Mouse (Mus musculus) MEL (cell line): ENCODE results near the gene 9930021J03Rik. TPM values are rescaled to one million over a fixed set of nuclear protein-coding genes. Genes with fewer than 3 reads are reported as not detected.

Experiments
- DNase-seq: peaks from one replicate; pipeline ENCODE4 v3.0.0; 2011; ENCODE audit warnings: low read depth, low spot score
- H3K27ac ChIP-seq: 2 replicates; pipeline ENCODE4 v1.5.1; 2012; ENCODE audit warnings: low read depth, mild to moderate bottlenecking, control low read depth, low read length, moderate library complexity; ENCODE audit not compliant: control insufficient read depth
- H3K27me3 ChIP-seq, 2 experiments: fragments of 150-350 bp in 1 of 2; sonication (generic) in 1 of 2; 2 replicates each; pipeline ENCODE4 v1.6.1; 2012; ENCODE audit warnings: low read length in 2 of 2, mild to moderate bottlenecking in 2 of 2, improper control_type of control experiment in 1 of 2, moderate library complexity in 1 of 2; ENCODE audit not compliant: insufficient read depth in 2 of 2, control insufficient read depth in 1 of 2
- H3K36me3 ChIP-seq, 2 experiments: 2 replicates each; pipeline ENCODE4 v1.6.1; 2012 to 2014; ENCODE audit warnings: low read length in 2 of 2, improper control_type of control experiment in 1 of 2, inconsistent platforms in 1 of 2, mild to moderate bottlenecking in 1 of 2; ENCODE audit not compliant: insufficient read depth in 2 of 2, control insufficient read depth in 1 of 2
- H3K4me1 ChIP-seq, 2 experiments: fragments of 150-350 bp in 1 of 2; sonication (generic) in 1 of 2; 2 replicates each; pipeline ENCODE4 v1.6.1; 2012; ENCODE audit warnings: low read length in 2 of 2, improper control_type of control experiment in 1 of 2, mild to moderate bottlenecking in 1 of 2; ENCODE audit not compliant: insufficient read depth in 2 of 2, control insufficient read depth in 1 of 2
- H3K4me3 ChIP-seq, 2 experiments: fragments of 150-350 bp in 1 of 2; sonication (generic) in 1 of 2; 2 replicates each; pipeline ENCODE4 v1.5.1; 2012; ENCODE audit warnings: low read depth in 2 of 2, low read length in 2 of 2, mild to moderate bottlenecking in 2 of 2, moderate library complexity in 2 of 2, control low read depth in 1 of 2, improper control_type of control experiment in 1 of 2; ENCODE audit not compliant: control insufficient read depth in 1 of 2, insufficient read depth in 1 of 2
- H3K79me2 ChIP-seq: 2 replicates; pipeline ENCODE4 v1.6.1; 2012; ENCODE audit warnings: mild to moderate bottlenecking, low read length, moderate library complexity; ENCODE audit not compliant: control insufficient read depth, poor library complexity, insufficient read depth
- H3K9ac ChIP-seq: 2 replicates; pipeline ENCODE4 v1.6.1; 2012; ENCODE audit warnings: low read depth, mild to moderate bottlenecking, control low read depth, low read length, moderate library complexity; ENCODE audit not compliant: control insufficient read depth, poor library complexity, severe bottlenecking
- H3K9me3 ChIP-seq: fragments of 150-350 bp; sonication (generic); replicated peaks from 2 replicates; pipeline ENCODE4 v1.6.1; 2012; ENCODE audit warnings: mild to moderate bottlenecking, low read length, improper control_type of control experiment, moderate library complexity; ENCODE audit not compliant: insufficient read depth
- BHLHE40 ChIP-seq: IDR thresholded peaks from 2 replicates; pipeline ENCODE4 v1.6.1; 2012; ENCODE audit warnings: low read depth, mild to moderate bottlenecking, inconsistent platforms, low read length, improper control_type of control experiment, borderline replicate concordance
- CHD2 ChIP-seq: IDR thresholded peaks from 2 replicates; pipeline ENCODE4 v1.6.1; 2011; ENCODE audit warnings: low read length, improper control_type of control experiment
- CTCF ChIP-seq, 3 experiments: IDR thresholded peaks in 2 of 3; conservative IDR thresholded peaks in 1 of 3; 2 replicates each; pipeline ENCODE4 v1.5.1; 2011 to 2012; ENCODE audit warnings: low read length in 3 of 3, low read depth in 2 of 3, mild to moderate bottlenecking in 2 of 3, improper control_type of control experiment in 1 of 3, inconsistent platforms in 1 of 3, mixed read lengths in 1 of 3, moderate library complexity in 1 of 3; ENCODE audit not compliant: control insufficient read depth in 1 of 3, insufficient read depth in 1 of 3, poor library complexity in 1 of 3, severe bottlenecking in 1 of 3
- JUND ChIP-seq: IDR thresholded peaks from 2 replicates; pipeline ENCODE4 v1.6.1; 2011; ENCODE audit warnings: low read depth, mild to moderate bottlenecking, improper control_type of control experiment, low read length
- MYB ChIP-seq: IDR thresholded peaks from 2 replicates; pipeline ENCODE4 v1.6.1; 2011; ENCODE audit warnings: mild to moderate bottlenecking, low read depth, low read length, improper control_type of control experiment
- NELFE ChIP-seq: IDR thresholded peaks from 2 replicates; pipeline ENCODE4 v1.6.1; 2011; ENCODE audit warnings: low read depth, low read length, improper control_type of control experiment
- POLR2AphosphoS2 ChIP-seq: IDR thresholded peaks from 2 replicates; pipeline ENCODE4 v1.6.1; 2011; ENCODE audit warnings: low read length, improper control_type of control experiment
- POLR2AphosphoS5 ChIP-seq: IDR thresholded peaks from 2 replicates; pipeline ENCODE4 v1.6.1; 2012; ENCODE audit warnings: low read depth, borderline replicate concordance, mild to moderate bottlenecking, inconsistent platforms, low read length, moderate library complexity, mixed read lengths
- SIN3A ChIP-seq: IDR thresholded peaks from 2 replicates; pipeline ENCODE4 v1.6.1; 2012; ENCODE audit warnings: low read length, improper control_type of control experiment, inconsistent platforms
- SMC3 ChIP-seq: IDR thresholded peaks from 2 replicates; pipeline ENCODE4 v1.6.1; 2011; ENCODE audit warnings: low read depth, low read length, improper control_type of control experiment
- TAL1 ChIP-seq: IDR thresholded peaks from 2 replicates; pipeline ENCODE4 v1.6.1; 2012; ENCODE audit warnings: mild to moderate bottlenecking, inconsistent platforms, low read length, moderate library complexity, mixed read lengths
- TBP ChIP-seq: IDR thresholded peaks from 2 replicates; pipeline ENCODE4 v1.8.0; 2011; ENCODE audit warnings: low read depth, low read length, improper control_type of control experiment
- UBTF ChIP-seq: IDR thresholded peaks from 2 replicates; pipeline ENCODE4 v1.6.1; 2012; ENCODE audit warnings: low read depth, mild to moderate bottlenecking, inconsistent platforms, low read length, improper control_type of control experiment, moderate library complexity, borderline replicate concordance; ENCODE audit not compliant: insufficient read depth
- USF1 ChIP-seq: IDR thresholded peaks from 2 replicates; pipeline ENCODE4 v1.6.1; 2014; ENCODE audit warnings: low read depth, mild to moderate bottlenecking, inconsistent platforms, low read length, improper control_type of control experiment, moderate library complexity
- ZNF384 ChIP-seq: IDR thresholded peaks from 2 replicates; pipeline ENCODE4 v1.6.1; 2012; ENCODE audit warnings: low read depth, mild to moderate bottlenecking, inconsistent platforms, low read length, improper control_type of control experiment
- polyA plus RNA-seq, 2 experiments: library from polyadenylated mRNA; stranded (reverse) in 1 of 2; unstranded in 1 of 2; fragments of >175 nt in 1 of 2; fragments of >200 nt in 1 of 2; gene quantifications; 2 replicates each; pipeline versions ENCODE4 v1.2.1 to v1.2.4; 2012; ENCODE audit warnings: low replicate concordance in 2 of 2, low read depth in 1 of 2; ENCODE audit not compliant: insufficient read length in 2 of 2, insufficient read depth in 1 of 2, missing spikeins in 1 of 2
- total RNA-seq: library from RNA; depleted of rRNA; stranded (reverse); fragments of 300-350 nt; gene quantifications from 2 replicates; pipeline ENCODE4 v1.2.3, GENCODE M21; 2012

9930021J03Rik gene
- total and polyA plus RNA-seq, 3 experiments: 19.9 to 216 (median 40.9) TPM

DNA sequence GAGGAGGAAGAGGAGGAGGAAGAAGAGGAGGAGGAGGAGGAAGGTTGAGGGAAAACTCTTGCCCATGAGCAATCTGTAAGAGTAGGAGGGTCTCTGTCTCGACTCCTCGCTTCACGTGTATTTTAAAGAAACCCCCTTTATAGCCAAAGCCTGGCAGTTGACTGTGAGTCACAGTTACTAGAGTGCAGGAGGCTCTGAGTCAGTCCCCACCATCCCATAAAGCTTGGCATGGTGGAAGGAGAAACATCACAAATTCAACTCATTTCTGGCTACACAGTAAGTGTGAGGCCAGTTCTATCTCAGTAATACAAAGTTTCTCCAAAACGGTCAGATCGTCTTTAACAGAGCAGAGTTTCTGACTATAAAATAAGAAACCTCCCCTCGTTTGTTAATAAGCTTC is 135.5 kb downstream of the 9930021J03Rik start:
- DNase-seq: no peak
- Histone ChIP-seq H3K4me3 (no peak overlapping the region), H3K4me1 (peaks cover 0 to 34% of the 10 kb centered on the region in 2 experiments; a peak in 3 of 4 replicates), H3K9me3 (no peaks in the 10 kb centered on the region), H3K9ac (no peak overlapping the region), H3K27ac (no peak overlapping the region), H3K27me3 (no peaks in the 10 kb centered on the region), H3K36me3 (peaks cover 0 to 26% of the 10 kb centered on the region in 2 experiments; a peak in 2 of 4 replicates), H3K79me2 (no peaks in the 10 kb centered on the region)
- TF ChIP-seq POLR2AphosphoS2: no peak
- TF ChIP-seq NELFE: no peak
- TF ChIP-seq, all 39 proteins: peak for 0

DNA sequence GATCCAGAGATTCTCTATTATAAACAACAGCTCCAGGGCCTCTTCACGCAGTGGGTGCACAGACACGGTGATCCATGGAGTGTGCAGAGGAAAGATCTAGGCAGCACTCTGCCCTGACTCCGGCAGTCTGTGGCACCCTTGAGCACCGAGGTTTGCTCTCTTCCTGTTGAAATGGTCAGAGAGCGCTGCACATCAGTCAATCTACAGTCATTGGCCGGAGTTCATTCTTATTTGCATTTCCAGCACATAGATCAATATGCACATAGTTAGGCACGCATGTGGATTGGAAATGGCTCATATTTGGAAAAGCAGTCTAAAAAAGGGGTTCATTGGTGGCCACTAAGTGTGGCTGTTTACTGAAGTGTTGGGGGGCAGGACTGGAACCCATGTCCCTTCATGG is 137.7 kb downstream of the 9930021J03Rik start:
- Histone ChIP-seq H3K79me2 (no peaks in the 10 kb centered on the region), H3K27me3 (no peaks in the 10 kb centered on the region), H3K9me3 (no peaks in the 10 kb centered on the region), H3K9ac (no peak overlapping the region), H3K4me1 (peaks cover 0 to 22% of the 10 kb centered on the region in 2 experiments; a peak in 2 of 4 replicates), H3K36me3 (peaks cover 0 to 17% of the 10 kb centered on the region in 2 experiments; a peak in 2 of 4 replicates)
- DNase-seq: no peak
- no peak for TF ChIP-seq SIN3A
- TF ChIP-seq TBP: no peak
- no peak for TF ChIP-seq NELFE
- TF ChIP-seq BHLHE40: no peak
- TF ChIP-seq USF1: no peak
- TF ChIP-seq JUND: no peak
- no peak for TF ChIP-seq UBTF
- TF ChIP-seq TAL1: no peak
- no peak for TF ChIP-seq POLR2AphosphoS5
- no peak for TF ChIP-seq SMC3
- TF ChIP-seq CTCF (IDR thresholded peaks at IDR 0.05 in 2 of 3, conservative IDR thresholded peaks at IDR 0.05 in 1 of 3; ENCODE audit: control insufficient read depth in 1 of 3, insufficient read depth in 1 of 3, low read depth in 2 of 3, low read length in 3 of 3, poor library complexity in 1 of 3, severe bottlenecking in 1 of 3): no peak
- TF ChIP-seq CHD2: no peak
- no peak for TF ChIP-seq ZNF384
- TF ChIP-seq MYB: no peak
- TF ChIP-seq, all 39 proteins: peak for 0
- no peak overlapping the region for H3K4me3 ChIP-seq
- H3K27ac ChIP-seq: no peak overlapping the region
